Mouse (Mus musculus) heart, adult 2 months (tissue): ENCODE measurements around the gene Enkd1. TPM values are rescaled to one million over a fixed set of nuclear protein-coding genes. Genes with fewer than 3 reads are reported as not detected.

Source experiments
- DNase-seq, 2 experiments: peaks; one replicate each; pipeline ENCODE4 v3.0.0; 2021
- H3K27ac ChIP-seq: fragments of 200-600 bp; 2 replicates; pipeline ENCODE4 v1.8.1; 2022
- H3K27me3 ChIP-seq: fragments of 200-500 bp; 2 replicates; pipeline ENCODE4 v1.6.1; 2012; ENCODE audit warnings: mild to moderate bottlenecking, low read length, inconsistent platforms, mixed read lengths; ENCODE audit not compliant: control insufficient read depth, insufficient read depth
- H3K36me3 ChIP-seq: fragments of 200-500 bp; 2 replicates; pipeline ENCODE4 v1.6.1; 2012; ENCODE audit warnings: low read length, inconsistent platforms; ENCODE audit not compliant: control insufficient read depth, insufficient read depth
- H3K4me1 ChIP-seq: fragments of 200-500 bp; 2 replicates; pipeline ENCODE4 v1.6.1; 2011; ENCODE audit warnings: low read length; ENCODE audit not compliant: control insufficient read depth, insufficient read depth
- H3K4me3 ChIP-seq: fragments of 200-600 bp; 2 replicates; pipeline ENCODE4 v1.8.1; 2022
- H3K79me2 ChIP-seq: fragments of 200-500 bp; replicated peaks from 2 replicates; pipeline ENCODE4 v1.6.1; 2012; ENCODE audit warnings: mild to moderate bottlenecking, inconsistent platforms, low read length, moderate library complexity, mixed read lengths; ENCODE audit not compliant: control insufficient read depth, insufficient read depth
- H3K9ac ChIP-seq: fragments of 200-500 bp; 2 replicates; pipeline ENCODE4 v1.6.1; 2012; ENCODE audit warnings: low read depth, mild to moderate bottlenecking, control low read depth, inconsistent platforms, low read length, mixed read lengths
- CTCF ChIP-seq: fragments of 200-600 bp; IDR thresholded peaks from 2 replicates; pipeline ENCODE4 v1.8.1; 2022; ENCODE audit warnings: antibody characterized with exemption, mild to moderate bottlenecking, moderate library complexity
- EP300 ChIP-seq: fragments of 200-500 bp; IDR thresholded peaks from 2 replicates; pipeline ENCODE4 v1.6.1; 2011; ENCODE audit warnings: low read depth, low read length, control low read depth; ENCODE audit not compliant: insufficient read depth
- POLR2A ChIP-seq: fragments of 200-500 bp; IDR thresholded peaks from 2 replicates; pipeline ENCODE4 v1.6.1; 2011; ENCODE audit warnings: mild to moderate bottlenecking, low read depth, low read length, control low read depth; ENCODE audit not compliant: insufficient read depth
- WGBS: fragments of 180-500 bp; shearing (Covaris S2); methylation state at CpG from one replicate; pipeline ENCODE4 v1.1.7; 2018; 5-methylcytosine and 5-hydroxymethylcytosine counted together
- intact Hi-C: fragments of 180-260 bp; cut with DNase I; formaldehyde crosslinking; loops from one replicate; pipeline ENCODE4 v1.15.1; 2025
- polyA plus RNA-seq: library from polyadenylated mRNA; depleted of rRNA; stranded (reverse); fragments of >200 nt; gene quantifications from 2 replicates; pipeline ENCODE4 v1.2.3, GENCODE M21; 2012
- total RNA-seq, 2 experiments: library from RNA; stranded (reverse); gene quantifications; 2 replicates each; pipeline ENCODE4 v1.2.3; 2021

Enkd1 gene
- total and polyA plus RNA-seq, 3 experiments = 1.4 to 2.2 (median 1.9) TPM

- Histone ChIP-seq H3K27ac (no peak overlapping the region), H3K36me3 (no peaks in the 10 kb centered on the region), H3K9ac (no peak overlapping the region), H3K27me3 (no peaks in the 10 kb centered on the region), H3K4me3 (no peak overlapping the region), H3K79me2 (no peaks in the 10 kb centered on the region), H3K4me1 (peaks cover 3% of the 10 kb centered on the region)
- 76% methylated on average over 30 of the region's 30 CpGs for WGBS
- DNase-seq = no peak
- intact Hi-C loops = no loop called here
- no peak for TF ChIP-seq CTCF
- TF ChIP-seq POLR2A = no peak
- TF ChIP-seq EP300 = no peak
Observed at GRCm38 (mm10) chr8:105695080-105695780, 12.8 kb downstream of the Enkd1 start.

GRCm38 (mm10) chr8:105694051-105694799, 13.8 kb downstream of the Enkd1 start:
- Histone ChIP-seq H3K79me2 (no peaks in the 10 kb centered on the region), H3K4me1 (peaks cover 3% of the 10 kb centered on the region), H3K4me3 (peak overlapping the region; percentile 34), H3K9ac (0 out of 2 replicates have a peak overlapping the region, but pooled peaks have one; percentile 4), H3K27me3 (no peaks in the 10 kb centered on the region; the same call in 1 of the 2 replicates), H3K27ac (no peak overlapping the region), H3K36me3 (no peaks in the 10 kb centered on the region)
- TF ChIP-seq CTCF (peak; percentile 23; the same call in 1 of the 2 replicates), EP300 (no peak)
- DNase-seq = no peak
- 19% methylated on average over 36 of the region's 40 CpGs for WGBS
- intact Hi-C loops = no loop called here

GRCm38 (mm10) chr8:105693648-105694047, 14.4 kb downstream of the Enkd1 start:
- peaks cover 3% of the 10 kb centered on the region for H3K4me1 ChIP-seq
- intact Hi-C loops = no loop called here
- H3K27me3 ChIP-seq = no peaks in the 10 kb centered on the region; the same call in 1 of the 2 replicates
- H3K4me3 ChIP-seq = peak overlapping the region; percentile 34
- H3K36me3 ChIP-seq = no peaks in the 10 kb centered on the region
- TF ChIP-seq EP300 = no peak
- TF ChIP-seq CTCF = no peak
- no peak for TF ChIP-seq POLR2A
- 2% methylated on average over 30 of the region's 30 CpGs for WGBS
- 0 out of 2 replicates have a peak overlapping the region, but pooled peaks have one; percentile 4 for H3K9ac ChIP-seq
- no peak overlapping the region for H3K27ac ChIP-seq
- DNase-seq = peak; percentile 65 to 82
- no peaks in the 10 kb centered on the region for H3K79me2 ChIP-seq

GRCm38 (mm10) chr8:105692449-105693182, 15.4 kb downstream of the Enkd1 start:
- TF ChIP-seq EP300 = no peak
- no peak for TF ChIP-seq CTCF
- TF ChIP-seq POLR2A = no peak
- no peak overlapping the region for H3K27ac ChIP-seq
- H3K9ac ChIP-seq = no peak overlapping the region
- no peak for DNase-seq
- WGBS = 93% methylated on average over 11 of the region's 11 CpGs
- no peaks in the 10 kb centered on the region; the same call in 1 of the 2 replicates for H3K27me3 ChIP-seq
- no peaks in the 10 kb centered on the region for H3K36me3 ChIP-seq
- H3K4me3 ChIP-seq = no peak overlapping the region
- intact Hi-C loops = no loop called here
- peaks cover 3% of the 10 kb centered on the region for H3K4me1 ChIP-seq
- H3K79me2 ChIP-seq = no peaks in the 10 kb centered on the region

GRCm38 (mm10) chr8:105690978-105691377, 17.0 kb downstream of the Enkd1 start:
- Histone ChIP-seq H3K36me3 (no peaks in the 10 kb centered on the region), H3K4me1 (peaks cover 3% of the 10 kb centered on the region), H3K27me3 (no peaks in the 10 kb centered on the region; the same call in 1 of the 2 replicates), H3K27ac (no peak overlapping the region), H3K79me2 (no peaks in the 10 kb centered on the region), H3K4me3 (no peak overlapping the region), H3K9ac (no peak overlapping the region)
- intact Hi-C loops = no loop called here
- TF ChIP-seq POLR2A (no peak), EP300 (no peak), CTCF (no peak)
- 75% methylated on average over 14 of the region's 14 CpGs for WGBS
- DNase-seq = no peak

GRCm38 (mm10) chr8:105689983-105690360, 18.0 kb downstream of the Enkd1 start:
- TF ChIP-seq EP300 = no peak
- no peak for TF ChIP-seq CTCF
- TF ChIP-seq POLR2A = no peak
- intact Hi-C loops = no loop called here
- no peak overlapping the region for H3K27ac ChIP-seq
- no peak overlapping the region for H3K4me3 ChIP-seq
- no peaks in the 10 kb centered on the region; the same call in 1 of the 2 replicates for H3K27me3 ChIP-seq
- H3K36me3 ChIP-seq = no peaks in the 10 kb centered on the region
- peaks cover 3% of the 10 kb centered on the region for H3K4me1 ChIP-seq
- no peak for DNase-seq
- no peak overlapping the region for H3K9ac ChIP-seq
- no peaks in the 10 kb centered on the region for H3K79me2 ChIP-seq
- WGBS = 86% methylated on average over 9 of the region's 9 CpGs
